Mouse (Mus musculus) mouse trophoblast stem cell (cell line): ENCODE measurements around the gene Foxs1.

Source experiments
- in situ Hi-C, 2 experiments: fragments of 300-500 bp; cut with MseI, MboI; formaldehyde crosslinking; loops; 2 replicates in 1 of 2; 3 replicates in 1 of 2; pipeline ENCODE4 v1.15.1; 2025

Foxs1 gene

DNA sequence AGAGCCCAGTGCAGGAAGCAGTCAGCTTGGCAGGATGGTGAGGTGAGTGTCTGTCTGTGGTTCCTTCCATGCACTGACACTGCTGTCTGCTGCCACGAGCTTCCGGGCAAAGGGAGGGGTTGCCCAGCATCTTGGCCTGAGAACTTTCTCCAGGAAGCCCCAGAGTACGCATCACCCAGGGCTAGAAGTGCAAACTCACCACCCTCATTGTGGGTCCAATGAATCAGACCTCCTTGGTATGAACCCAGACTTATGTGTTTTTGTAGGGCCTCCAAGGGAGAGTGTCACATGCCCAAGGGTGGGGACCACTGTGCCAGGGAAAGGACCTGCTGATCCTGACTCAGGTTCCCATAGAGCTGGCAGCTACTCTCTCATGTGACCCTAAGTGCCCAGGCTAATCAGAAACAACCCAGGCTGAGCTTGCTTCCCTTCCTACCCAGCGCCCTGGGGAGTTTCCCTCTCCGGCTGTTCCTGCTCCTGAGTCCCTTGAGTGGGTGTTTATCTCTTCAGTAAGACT lies 28.8 kb downstream of the Foxs1 start:
- in situ Hi-C loops, result no loop called here

DNA sequence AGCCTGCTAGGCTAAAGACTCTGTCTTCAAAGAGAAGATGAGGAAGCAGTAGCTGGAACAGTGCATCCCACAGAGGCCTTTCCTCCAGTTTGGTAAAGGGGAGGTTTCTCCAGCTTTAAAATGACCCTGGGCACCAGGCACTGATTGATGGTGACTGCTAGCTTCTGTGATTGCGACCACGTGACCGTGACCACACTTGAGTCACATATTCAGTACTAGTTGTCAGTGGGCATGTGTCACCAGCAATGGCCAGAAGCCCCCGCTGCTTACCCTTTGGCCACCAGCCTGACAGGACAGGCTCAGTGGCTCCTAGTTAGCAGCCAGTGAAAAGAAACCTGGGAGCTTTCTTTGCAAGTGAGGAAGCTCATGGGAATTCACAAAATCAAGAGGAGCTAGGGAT lies 29.4 kb downstream of the Foxs1 start:
- in situ Hi-C loops, result no loop called here

- in situ Hi-C loops, result no loop called here
Measured at GRCm38 (mm10) chr2:152902658-152903057, 30.4 kb downstream of the Foxs1 start.

GRCm38 (mm10) chr2:152901296-152901695 lies 31.7 kb downstream of the Foxs1 start:
- in situ Hi-C loops, result no loop called here

DNA sequence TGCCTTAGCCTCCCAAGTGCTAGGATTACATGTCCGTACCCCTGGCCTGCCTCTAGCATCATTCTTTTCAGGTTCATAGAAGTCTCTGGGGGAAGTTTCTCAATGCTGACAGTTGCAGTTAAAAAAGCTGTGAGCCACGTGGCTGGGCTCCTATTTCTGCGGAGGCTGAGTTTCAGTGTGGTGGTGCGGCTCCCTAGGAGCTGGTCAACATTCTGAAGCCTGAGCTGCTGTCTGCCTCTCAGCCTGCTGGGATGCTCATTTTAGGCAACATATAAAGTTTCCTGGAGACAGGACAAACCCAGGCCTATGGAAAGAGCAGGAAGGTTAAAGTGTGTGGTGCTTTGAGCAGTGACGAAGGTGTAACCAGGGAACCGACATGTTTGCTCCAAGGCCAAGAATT lies 34.0 kb downstream of the Foxs1 start:
- in situ Hi-C loops, result no loop called here

- in situ Hi-C loops, result no loop called here
Measured at GRCm38 (mm10) chr2:152896926-152897325, 36.1 kb downstream of the Foxs1 start.

GRCm38 (mm10) chr2:152895834-152896233 lies 37.2 kb downstream of the Foxs1 start:
- in situ Hi-C loops, result no loop called here

DNA sequence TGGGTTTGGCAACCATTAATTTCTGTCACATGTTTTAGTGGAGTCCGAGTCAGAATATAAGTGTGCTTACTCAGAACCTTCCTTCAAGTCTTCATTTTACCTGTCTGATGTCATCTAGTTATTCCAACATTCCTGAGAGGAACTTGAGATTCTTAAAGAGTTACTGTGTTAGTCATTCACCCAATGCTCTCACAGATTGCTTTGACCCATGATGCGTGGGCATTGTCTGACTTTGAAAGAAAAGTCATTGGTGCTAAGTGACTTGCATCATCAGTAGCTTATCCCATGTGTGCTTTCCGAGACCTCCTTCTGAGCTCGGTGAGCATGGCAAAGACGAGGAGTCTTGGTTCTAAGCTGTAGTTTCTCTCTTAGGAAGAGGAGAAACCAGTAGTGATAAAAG lies 44.2 kb downstream of the Foxs1 start:
- in situ Hi-C loops, result loop anchor here in 1 of 2 experiments (5.0 kb wide), 1 partner anchor 36 kb away; no protein-coding TSS in a partner anchor

- in situ Hi-C loops, result loop anchor here in 1 of 2 experiments (5.0 kb wide), 1 partner anchor 35 kb away; no protein-coding TSS in a partner anchor
Measured at GRCm38 (mm10) chr2:152887230-152887629, 45.8 kb downstream of the Foxs1 start.

GRCm38 (mm10) chr2:152884101-152884645 lies 48.8 kb downstream of the Foxs1 start:
- in situ Hi-C loops, result no loop called here
